10 mouse cellular contexts compared by ENCODE assay signal in the genomic region with DNA sequence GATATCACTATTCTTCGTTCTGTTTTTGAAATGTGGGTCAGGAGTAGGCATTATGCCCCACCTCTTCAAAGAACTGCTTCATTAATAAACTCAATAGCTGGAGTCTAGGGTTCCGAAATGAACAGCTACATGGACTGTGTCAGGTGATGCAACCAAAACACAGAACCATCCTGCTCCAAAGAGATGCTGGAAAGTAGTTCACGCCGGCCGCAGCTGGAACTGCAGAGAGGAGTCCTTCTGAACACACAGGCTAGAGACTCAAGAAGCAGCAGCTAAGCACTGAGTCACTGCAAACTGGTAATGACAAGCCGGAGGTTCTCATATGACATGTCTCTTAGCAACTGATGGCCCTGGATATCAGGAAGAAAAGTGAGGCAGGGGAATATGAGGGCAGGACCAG. TPM values are rescaled to one million over a fixed set of nuclear protein-coding genes. Genes with fewer than 3 reads are reported as not detected.
A peak's percentile ranks its signal among the peaks of the same experiment; 100 is the strongest.
DNase-seq lines count a peak whose midpoint lies in the region; ATAC-seq and TF ChIP-seq lines count a peak whose summit lies in the region.
"Had no signal": no experiment of that assay in that cellular context is flagged by ENCODE, and none has a peak within 500 bp of the region (broad histone marks: within the 10 kb centered on the region; RNA-seq: fewer than 3 reads in every experiment).

No protein-coding gene starts in this region.

- H3K4me3 ChIP-seq in heart, embryonic 15.5 days, result no peak overlapping the region
- H3K4me3 ChIP-seq in stomach, embryonic 16.5 days (replicated peaks; ENCODE audit: low read length), result no peak overlapping the region
- H3K4me3 ChIP-seq in stomach, postnatal 0 days (ENCODE audit: low read depth, low read length), result no peak overlapping the region
- no peak overlapping the region for H3K4me3 ChIP-seq in kidney, embryonic 15.5 days (replicated peaks)
- H3K4me3 ChIP-seq: liver, embryonic 13.5 days had no signal

- no peak for DNase-seq in heart, postnatal 10 days
- no peak for DNase-seq in stomach, postnatal 0 days (ENCODE audit: low spot score)
- DNase-seq in frontal cortex, adult 2 months (ENCODE audit: extremely low spot score in 1 of 2, low spot score in 1 of 2), result peak; percentile 25 to 65
- peak; percentile 32 to 33 for DNase-seq in right cerebral cortex, postnatal 36 days (ENCODE audit: low spot score in 2 of 2)
- no peak for DNase-seq in urinary bladder, postnatal 10 days (ENCODE audit: low spot score)
- DNase-seq: embryo, embryonic 11 days; liver, embryonic 13.5 days had no signal

- H3K9me3 ChIP-seq in heart, embryonic 15.5 days (replicated peaks), result no peaks in the 10 kb centered on the region
- no peaks in the 10 kb centered on the region for H3K9me3 ChIP-seq in stomach, embryonic 16.5 days (replicated peaks; ENCODE audit: control insufficient read depth, low read length)
- H3K9me3 ChIP-seq in stomach, postnatal 0 days (ENCODE audit: control insufficient read depth, low read length), result no peaks in the 10 kb centered on the region
- H3K9me3 ChIP-seq in kidney, embryonic 15.5 days (replicated peaks), result no peaks in the 10 kb centered on the region
- H3K9me3 ChIP-seq: liver, embryonic 13.5 days had no signal

- H3K4me1 ChIP-seq in heart, embryonic 15.5 days (replicated peaks), result peaks cover 60% of the 10 kb centered on the region
- H3K4me1 ChIP-seq in stomach, embryonic 16.5 days (ENCODE audit: control insufficient read depth, insufficient read depth, low read length), result peaks cover 40% of the 10 kb centered on the region
- peaks cover 4% of the 10 kb centered on the region for H3K4me1 ChIP-seq in stomach, postnatal 0 days (replicated peaks; ENCODE audit: control insufficient read depth, insufficient read depth)
- H3K4me1 ChIP-seq in kidney, embryonic 15.5 days, result peaks cover 46% of the 10 kb centered on the region

- WGBS in heart, embryonic 15.5 days, result 52% methylated on average over 6 of the region's 6 CpGs
- WGBS in stomach, embryonic 16.5 days, result 69% methylated on average over 6 of the region's 6 CpGs
- WGBS in stomach, postnatal 0 days, result 64% methylated on average over 6 of the region's 6 CpGs
- WGBS in kidney, embryonic 15.5 days, result 64% methylated on average over 6 of the region's 6 CpGs

- H3K27me3 ChIP-seq in heart, embryonic 15.5 days, result no peaks in the 10 kb centered on the region
- H3K27me3 ChIP-seq in stomach, embryonic 16.5 days (ENCODE audit: control insufficient read depth, insufficient read depth, low read length), result no peaks in the 10 kb centered on the region
- H3K27me3 ChIP-seq in stomach, postnatal 0 days (ENCODE audit: control insufficient read depth, insufficient read depth, low read length), result no peaks in the 10 kb centered on the region
- H3K27me3 ChIP-seq in kidney, embryonic 15.5 days, result no peaks in the 10 kb centered on the region
- H3K27me3 ChIP-seq: liver, embryonic 13.5 days had no signal

- peak overlapping the region; percentile 46 for H3K27ac ChIP-seq in heart, embryonic 15.5 days
- H3K27ac ChIP-seq in stomach, embryonic 16.5 days (ENCODE audit: low read length), result 0 out of 2 replicates have a peak overlapping the region, but pooled peaks have one; percentile 9
- no peak overlapping the region for H3K27ac ChIP-seq in stomach, postnatal 0 days (replicated peaks)
- H3K27ac ChIP-seq in kidney, embryonic 15.5 days, result no peak overlapping the region
- H3K27ac ChIP-seq: liver, embryonic 13.5 days had no signal

- H3K36me3 ChIP-seq in heart, embryonic 15.5 days, result no peaks in the 10 kb centered on the region
- no peaks in the 10 kb centered on the region for H3K36me3 ChIP-seq in stomach, embryonic 16.5 days (ENCODE audit: control insufficient read depth, insufficient read depth, low read length)
- H3K36me3 ChIP-seq in stomach, postnatal 0 days (ENCODE audit: control insufficient read depth, insufficient read depth, low read length), result no peaks in the 10 kb centered on the region
- H3K36me3 ChIP-seq in kidney, embryonic 15.5 days, result no peaks in the 10 kb centered on the region
- H3K36me3 ChIP-seq: liver, embryonic 13.5 days had no signal

- no peak for TF ChIP-seq CTCF in stomach, postnatal 0 days (IDR thresholded peaks at IDR 0.05; ENCODE audit: low read depth)

- ATAC-seq in heart, embryonic 15.5 days (replicated peaks; ENCODE audit: insufficient number of reproducible peaks, insufficient read depth, low FRiP score, low read depth), result peak; percentile 45; the same call in 1 of the 2 replicates
- ATAC-seq in stomach, embryonic 16.5 days (ENCODE audit: insufficient read depth, low FRiP score), result no peak
- no peak for ATAC-seq in stomach, postnatal 0 days (ENCODE audit: low FRiP score, low TSS enrichment)
- no peak for ATAC-seq in kidney, embryonic 15.5 days (replicated peaks; ENCODE audit: low FRiP score)

- intact Hi-C loops in heart, postnatal 10 days (cut with DNase I), result loop anchor here (5.0 kb wide), 1 partner anchor 56 kb away; a partner anchor contains a TSS

- H3K4me2 ChIP-seq in heart, embryonic 15.5 days, result no peak overlapping the region; the same call in 1 of the 2 replicates
- no peak overlapping the region for H3K4me2 ChIP-seq in stomach, embryonic 16.5 days (ENCODE audit: low read depth, low read length)
- no peak overlapping the region for H3K4me2 ChIP-seq in stomach, postnatal 0 days (replicated peaks; ENCODE audit: low read depth)
- H3K4me2 ChIP-seq in kidney, embryonic 15.5 days, result no peak overlapping the region
- H3K4me2 ChIP-seq: liver, embryonic 13.5 days had no signal

- TF ChIP-seq EP300 in stomach, postnatal 0 days (optimal IDR thresholded peaks at IDR 0.05), result no peak

- H3K9ac ChIP-seq in heart, embryonic 15.5 days, result no peak overlapping the region
- no peak overlapping the region for H3K9ac ChIP-seq in stomach, embryonic 16.5 days (ENCODE audit: low read length)
- no peak overlapping the region for H3K9ac ChIP-seq in stomach, postnatal 0 days (ENCODE audit: low read length)
- H3K9ac ChIP-seq in kidney, embryonic 15.5 days, result no peak overlapping the region
- H3K9ac ChIP-seq: liver, embryonic 13.5 days had no signal

RNA-seq across cellular contexts. Expression of a gene that starts 57.5 kb away (rescaled TPM):
- 6.7 and 7.5 TPM in 2 replicates for polyA plus RNA-seq in heart, embryonic 15.5 days (2015; fragmentation: Nextera tagmentation; extraction: Ambion mirVana)
- 10 to 100 TPM; 28.5 to 28.7 TPM for total RNA-seq in heart, postnatal 10 days (2021)
- 8.7 and 8.9 TPM in 2 replicates for polyA plus RNA-seq in stomach, embryonic 16.5 days (2015; fragmentation: Nextera tagmentation; extraction: Ambion mirVana)
- polyA plus RNA-seq in stomach, postnatal 0 days (2015; fragmentation: Nextera tagmentation; extraction: Ambion mirVana), result 4.4 and 5.2 TPM in 2 replicates
- polyA plus RNA-seq in frontal cortex, adult 2 months (2012; rRNA removed), result 54.3 and 56.4 TPM in 2 replicates
- 9.8 and 10.2 TPM in 2 replicates for polyA plus RNA-seq in kidney, embryonic 15.5 days (2015; fragmentation: Nextera tagmentation; extraction: Ambion mirVana)

Comparison
In these comparisons a context has a peak if more than half of its experiments do, and no peak if none do; other contexts are left out.
1. H3K27ac ChIP-seq: peak in heart, embryonic 15.5 days (single experiment) and stomach, embryonic 16.5 days (single experiment); none in stomach, postnatal 0 days (single experiment) and kidney, embryonic 15.5 days (single experiment).
2. DNase-seq: peak in frontal cortex, adult 2 months (2 of 2) and right cerebral cortex, postnatal 36 days (2 of 2); none in heart, postnatal 10 days (0 of 2), stomach, postnatal 0 days (single experiment) and urinary bladder, postnatal 10 days (single experiment).